Mouse (Mus musculus): ENCODE results near the gene Gm44973.
"Not testable (repeated sequence)": the region's sequence is repeated elsewhere in the genome, so short reads cannot be mapped to it uniquely, and the experiment has no call there.

The Gm44973 gene

GRCm38 (mm10) chr7:5052438-5052837 is 37.1 kb downstream of the Gm44973 start:
- no peak for DNase-seq (ENCODE audit: low spot score)

GRCm38 (mm10) chr7:5052931-5053343 is 37.6 kb downstream of the Gm44973 start:
- DNase-seq (ENCODE audit: low spot score), result no peak

- no peak for DNase-seq (ENCODE audit: low spot score)
Observed at GRCm38 (mm10) chr7:5053456-5054179, 38.3 kb downstream of the Gm44973 start.

DNA sequence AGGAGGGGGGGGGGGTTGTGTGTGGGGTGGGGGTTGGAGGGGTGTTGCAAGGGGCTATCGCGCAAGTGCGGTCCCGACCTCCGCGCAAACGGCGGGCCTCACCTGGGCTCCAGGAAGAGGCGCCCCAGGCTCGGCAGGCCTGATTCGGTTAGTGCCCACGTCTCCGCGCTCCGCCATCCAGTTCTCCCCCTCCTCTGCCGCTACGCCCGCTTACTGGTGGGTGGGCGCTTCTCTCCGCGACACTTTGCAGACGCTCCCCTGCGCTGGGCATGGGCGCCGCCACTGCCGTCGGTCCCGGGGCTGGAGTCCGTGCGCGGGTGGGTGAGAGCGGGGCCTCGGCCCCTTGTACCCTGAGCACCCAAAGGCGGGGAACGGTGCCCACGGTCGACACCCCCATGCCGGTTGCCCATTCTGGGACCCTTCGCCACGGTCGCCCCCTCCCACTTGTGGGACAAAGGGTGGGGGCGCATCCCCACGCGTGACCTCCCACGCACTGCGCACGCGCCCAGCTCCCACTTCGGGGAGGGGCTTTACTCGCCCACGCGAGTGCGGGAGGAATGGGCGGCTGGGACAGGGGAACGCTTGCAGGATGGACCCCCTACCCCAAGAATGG is 41.5 kb downstream of the Gm44973 start:
- DNase-seq (ENCODE audit: low spot score), result no peak

- no peak for DNase-seq (ENCODE audit: low spot score)
Observed at GRCm38 (mm10) chr7:5057381-5057780, 42.1 kb downstream of the Gm44973 start.

DNA sequence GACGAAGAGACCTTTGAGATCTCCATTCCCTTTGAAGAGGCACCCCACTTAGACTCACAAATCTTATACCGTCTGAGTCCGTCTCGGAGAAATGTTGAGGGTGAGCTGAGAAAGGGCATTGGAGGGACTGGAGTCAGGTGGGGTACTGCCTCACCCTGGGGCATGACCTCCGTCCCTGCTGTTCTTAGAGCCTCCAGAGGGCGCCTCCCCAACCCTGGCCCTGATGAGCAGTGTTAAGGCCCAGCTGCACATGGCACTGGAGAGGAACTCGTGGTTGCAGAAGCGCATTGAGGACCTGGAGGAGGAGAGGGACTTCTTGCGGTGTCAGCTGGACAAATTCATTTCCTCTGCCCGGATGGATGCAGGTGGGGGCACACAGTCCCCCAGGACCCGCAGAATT is 42.5 kb downstream of the Gm44973 start:
- no peak for DNase-seq (ENCODE audit: low spot score)

DNA sequence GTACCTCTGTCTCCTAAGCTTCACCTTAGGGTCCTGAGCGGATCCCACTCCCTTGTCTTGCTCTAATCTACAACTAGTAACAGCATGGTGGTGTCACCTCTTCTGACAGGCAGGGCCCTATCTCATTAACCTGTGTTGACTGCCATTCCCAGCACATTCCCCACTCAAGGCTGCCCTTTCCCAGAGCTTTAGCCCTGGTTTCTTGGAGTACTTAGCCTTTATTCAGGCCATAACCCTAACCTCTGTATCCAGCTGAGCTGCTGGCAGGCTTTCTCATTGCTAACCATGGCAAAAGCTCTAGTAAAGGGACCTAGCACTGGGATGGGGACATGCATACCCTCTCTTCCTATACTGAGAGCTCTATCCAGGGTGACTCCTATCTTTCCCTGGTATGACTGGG is 43.3 kb downstream of the Gm44973 start:
- DNase-seq (ENCODE audit: low spot score), result no peak

- no peak for DNase-seq (ENCODE audit: low spot score)
Observed at GRCm38 (mm10) chr7:5059421-5059820, 44.1 kb downstream of the Gm44973 start.

DNA sequence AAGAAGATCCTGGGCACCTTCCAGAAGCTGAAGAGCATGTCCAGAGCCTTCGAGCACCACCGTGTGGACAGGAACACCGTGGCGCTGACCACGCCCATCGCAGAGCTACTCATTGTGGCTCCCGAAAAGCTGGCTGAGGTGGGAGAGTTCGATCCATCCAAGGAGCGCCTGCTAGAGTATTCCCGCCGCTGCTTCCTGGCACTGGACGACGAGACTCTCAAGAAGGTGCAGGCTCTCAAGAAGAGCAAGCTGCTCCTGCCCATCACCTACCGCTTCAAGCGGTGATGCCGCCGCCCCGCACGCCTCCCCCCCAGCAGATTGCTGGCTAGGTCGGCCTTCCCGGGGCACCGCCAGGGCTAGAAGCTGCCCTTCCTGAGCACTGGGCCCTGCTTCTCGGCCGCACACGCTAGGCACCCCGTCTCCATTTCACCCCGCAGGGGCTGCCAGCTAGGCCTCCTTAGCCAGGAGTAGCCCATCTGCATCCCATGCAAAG is 45.0 kb downstream of the Gm44973 start:
- DNase-seq (ENCODE audit: low spot score), result peak; percentile 90

GRCm38 (mm10) chr7:5060944-5061773 is 45.9 kb downstream of the Gm44973 start:
- peak; percentile 98 for DNase-seq (ENCODE audit: low spot score)

- peak; percentile 90 for DNase-seq (ENCODE audit: low spot score)
Observed at GRCm38 (mm10) chr7:5061774-5062359, 46.6 kb downstream of the Gm44973 start, which contains the start of gene U2af2. Gene U2af2, plus strand, starts transcription at chr7:5062143.

- peak; percentile 83 for DNase-seq (ENCODE audit: low spot score)
Observed at GRCm38 (mm10) chr7:5062360-5063001, 47.2 kb downstream of the Gm44973 start.

DNA sequence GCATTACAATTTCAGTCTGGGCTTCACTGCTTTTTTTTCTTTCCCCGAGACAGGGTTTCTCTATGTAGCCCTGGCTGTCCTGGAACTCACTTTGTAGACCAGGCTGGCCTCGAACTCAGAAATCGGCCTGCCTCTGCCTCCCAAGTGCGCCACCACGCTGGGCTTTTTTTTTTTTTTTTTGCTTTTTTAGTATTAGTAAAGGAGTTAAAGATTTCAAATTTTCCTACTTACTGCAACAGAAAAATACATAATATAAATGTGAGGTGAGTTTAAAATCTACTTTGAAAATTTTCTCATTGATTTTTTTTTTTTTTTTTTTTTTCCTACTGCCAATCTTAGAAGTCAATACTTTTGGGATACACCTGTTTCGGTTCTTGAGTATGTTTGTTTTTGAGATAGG is 49.6 kb downstream of the Gm44973 start:
- no peak for DNase-seq (ENCODE audit: low spot score)

DNA sequence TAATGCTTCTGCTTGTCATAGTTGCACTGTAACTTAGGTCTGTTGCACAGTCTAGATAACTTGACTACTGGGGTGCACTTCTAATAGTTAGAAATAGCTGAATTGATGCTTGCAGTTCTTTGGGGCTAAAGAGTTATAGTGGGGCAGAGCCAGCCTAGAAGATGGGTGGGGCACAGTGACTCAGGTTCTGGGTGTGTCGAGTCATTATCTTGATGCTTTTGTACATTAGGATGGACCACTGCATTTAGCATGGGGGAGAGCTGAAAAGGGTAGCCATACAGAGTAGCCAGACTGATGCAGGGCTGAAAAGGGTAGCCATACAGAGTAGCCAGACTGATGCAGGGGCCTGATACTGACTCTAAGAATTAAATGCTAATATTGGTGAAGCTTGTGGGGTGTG is 58.3 kb downstream of the Gm44973 start:
- DNase-seq (ENCODE audit: low spot score), result no peak

GRCm38 (mm10) chr7:5074984-5075383 is 59.7 kb downstream of the Gm44973 start:
- DNase-seq (ENCODE audit: low spot score), result no peak

DNA sequence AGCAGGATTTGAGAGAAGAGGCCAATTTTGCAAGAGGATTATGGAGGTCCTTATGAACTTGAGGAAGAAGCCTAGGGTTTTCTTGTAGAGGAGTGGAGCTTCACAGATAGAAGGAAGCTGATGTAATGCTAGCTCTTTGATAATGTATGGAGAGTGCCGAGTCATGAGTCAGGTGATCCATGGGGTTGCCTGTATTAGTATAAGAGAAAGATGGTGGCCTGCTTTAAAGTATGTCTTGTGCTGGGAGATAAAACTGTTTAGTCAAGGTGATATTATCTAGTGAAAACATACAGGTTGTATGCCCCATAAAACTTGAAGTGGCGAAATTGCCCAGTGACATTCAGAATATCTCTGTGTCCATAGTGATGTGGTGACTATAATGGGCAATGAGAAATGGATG is 61.6 kb downstream of the Gm44973 start:
- no peak for DNase-seq (ENCODE audit: low spot score)

DNA sequence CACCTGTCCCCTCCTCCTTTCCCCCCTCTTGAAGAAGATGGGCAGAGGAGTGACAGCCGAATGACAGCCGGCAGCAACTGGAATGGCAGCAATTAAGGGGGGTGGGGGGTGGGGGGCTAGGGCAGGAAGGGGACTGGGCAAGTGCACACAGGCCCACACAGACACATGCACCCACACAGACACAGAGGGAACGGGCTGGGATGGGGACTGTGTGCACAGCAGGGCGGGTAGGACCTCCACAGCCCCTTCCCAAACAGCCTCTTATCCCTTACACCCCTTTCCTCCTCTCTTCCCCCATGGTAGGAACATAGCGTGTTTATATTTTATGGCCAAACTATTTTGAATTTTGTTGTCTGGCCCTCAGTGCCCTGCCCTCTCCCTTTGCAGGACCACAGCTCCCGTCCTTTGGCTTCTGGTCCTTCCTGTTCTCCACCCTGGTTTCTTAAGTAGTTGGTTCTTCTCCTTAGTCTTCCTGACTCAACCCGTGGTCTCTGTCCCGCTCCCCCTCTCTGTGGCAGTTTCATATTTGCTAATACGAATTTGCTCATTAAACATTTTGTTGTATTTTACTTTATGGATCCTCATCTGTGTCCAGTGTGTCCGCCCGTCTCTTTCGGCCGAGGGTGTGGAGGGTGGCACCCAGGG is 64.2 kb downstream of the Gm44973 start:
- DNase-seq (ENCODE audit: low spot score), result not testable (repeated sequence)

DNA sequence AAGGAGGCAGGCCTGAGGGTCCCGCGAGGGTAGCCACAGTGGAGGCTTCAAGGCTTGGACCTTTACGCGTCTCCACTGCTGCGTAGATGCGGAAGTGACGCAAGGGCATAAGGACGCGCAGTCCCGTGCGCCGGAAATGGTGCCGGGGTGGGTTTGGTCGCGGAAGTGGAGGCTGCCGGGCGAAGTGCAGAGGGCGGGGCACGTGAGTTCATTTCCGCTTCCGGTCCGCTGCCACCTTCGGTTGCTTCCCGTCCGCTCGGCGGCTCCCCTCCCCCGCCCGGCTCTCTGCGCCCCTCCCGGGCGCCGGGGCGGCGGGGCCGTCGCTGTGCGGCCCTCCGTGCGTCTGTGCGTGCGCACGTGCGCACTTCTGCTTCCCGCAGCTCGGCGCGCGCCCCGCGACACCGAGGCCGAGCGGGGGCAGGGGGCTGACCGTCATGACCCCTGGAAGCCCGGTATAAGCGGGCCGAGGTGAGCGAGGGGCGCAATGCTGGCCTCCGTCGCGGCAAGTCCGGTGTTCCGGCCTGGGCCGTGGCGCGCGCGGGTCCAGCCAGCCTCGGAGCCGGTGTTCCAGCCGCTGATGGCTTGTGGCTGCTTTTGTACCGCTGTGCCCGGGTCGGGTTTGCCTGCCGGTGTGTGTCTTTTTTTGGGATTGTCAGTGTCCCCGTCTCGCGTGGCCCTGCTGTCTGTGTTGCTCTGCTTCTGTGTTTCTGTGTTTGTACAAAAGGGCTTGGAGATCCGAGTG is 64.9 kb downstream of the Gm44973 start, which contains the start of gene Epn1:
Gene Epn1 (plus strand): TSS at position 226 of the 742 bp plus-strand sequence.
- DNase-seq (ENCODE audit: low spot score), result peak; percentile 95

DNA sequence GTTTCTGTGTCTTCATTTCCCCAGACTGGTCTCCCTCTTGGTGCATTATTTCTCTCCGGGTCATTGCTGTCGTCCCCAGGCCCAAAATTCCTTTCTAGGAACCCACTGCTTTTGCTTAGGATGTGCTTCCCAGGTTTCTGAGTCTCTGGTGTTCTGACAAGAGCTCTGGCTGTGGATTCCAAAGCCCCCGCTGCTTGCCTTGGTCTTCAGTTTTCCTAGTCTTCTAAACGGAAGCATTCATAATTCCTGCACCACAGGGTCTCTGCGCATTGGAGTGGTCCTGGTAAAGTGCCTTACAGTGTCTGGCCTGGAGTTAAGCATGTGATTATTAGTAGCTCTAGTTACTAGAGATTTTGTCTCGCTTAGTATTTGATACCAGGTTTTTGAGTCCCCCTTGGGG is 65.5 kb downstream of the Gm44973 start:
- DNase-seq (ENCODE audit: low spot score), result no peak

DNA sequence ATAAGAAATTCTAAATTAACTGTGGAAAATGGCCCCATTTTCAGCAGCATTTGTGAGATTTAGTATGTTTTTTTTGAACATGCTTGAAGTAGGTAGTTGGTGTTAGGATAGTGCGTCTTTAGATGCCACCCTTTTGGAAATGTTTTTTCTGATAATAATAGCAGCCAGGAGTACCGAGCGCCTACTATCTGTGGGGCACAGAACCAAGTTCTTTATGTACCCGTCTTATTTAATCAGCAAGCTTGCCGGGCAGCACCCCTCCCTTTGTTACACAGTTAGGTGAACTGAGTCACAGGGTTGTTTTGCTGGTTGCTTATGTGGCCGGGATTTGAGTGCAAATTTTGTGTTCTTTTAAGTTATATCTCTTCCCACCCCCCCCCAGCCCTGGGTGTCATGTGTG is 65.9 kb downstream of the Gm44973 start:
- no peak for DNase-seq (ENCODE audit: low spot score)

All from MN1 (cell line).